Mouse (Mus musculus) stomach, embryonic 16.5 days (tissue): Measurements from ENCODE around the gene Tars2. TPM values are rescaled to one million over a fixed set of nuclear protein-coding genes. Genes with fewer than 3 reads are reported as not detected.
"Not testable (repeated sequence)": the region's sequence is repeated elsewhere in the genome, so short reads cannot be mapped to it uniquely, and the experiment has no call there.

Experiments used
- ATAC-seq: fragments of 200-750 bp; cut with Nextera tagmentation; 2 replicates; pipeline ENCODE4 v1.8.0; 2017; ENCODE audit warnings: moderate number of reproducible peaks, moderate TSS enrichment; ENCODE audit not compliant: insufficient read depth, low FRiP score
- H3K27ac ChIP-seq: fragments of 300-500 bp; sonication (generic); 2 replicates; pipeline ENCODE4 v1.5.1; 2014; ENCODE audit warnings: low read length
- H3K27me3 ChIP-seq: fragments of 300-500 bp; sonication (generic); 2 replicates; pipeline ENCODE4 v1.6.1; 2014; ENCODE audit warnings: low read length, control low read depth, mixed read lengths; ENCODE audit not compliant: control insufficient read depth, insufficient read depth
- H3K36me3 ChIP-seq: fragments of 300-500 bp; sonication (generic); 2 replicates; pipeline ENCODE4 v1.6.1; 2014; ENCODE audit warnings: low read length; ENCODE audit not compliant: control insufficient read depth, insufficient read depth
- H3K4me1 ChIP-seq: fragments of 300-500 bp; sonication (generic); 2 replicates; pipeline ENCODE4 v1.6.1; 2014; ENCODE audit warnings: low read length, control low read depth, mixed read lengths; ENCODE audit not compliant: control insufficient read depth, insufficient read depth
- H3K4me2 ChIP-seq: fragments of 300-500 bp; sonication (generic); 2 replicates; pipeline ENCODE4 v1.6.1; 2014; ENCODE audit warnings: low read depth, low read length, mixed read lengths
- H3K4me3 ChIP-seq: fragments of 300-500 bp; sonication (generic); replicated peaks from 2 replicates; pipeline ENCODE4 v1.5.1; 2014; ENCODE audit warnings: mild to moderate bottlenecking, low read length
- H3K9ac ChIP-seq: fragments of 300-500 bp; sonication (generic); 2 replicates; pipeline ENCODE4 v1.6.1; 2014; ENCODE audit warnings: low read length
- H3K9me3 ChIP-seq: fragments of 300-500 bp; sonication (generic); replicated peaks from 2 replicates; pipeline ENCODE4 v1.6.1; 2016; ENCODE audit warnings: low read length, control low read depth; ENCODE audit not compliant: control insufficient read depth
- WGBS: fragments of 180-500 bp; shearing (Covaris S2); extraction: QIAGEN DNeasy Blood & Tissue Kit; methylation state at CpG from one replicate; pipeline ENCODE4 v1.1.7; 2014; 5-methylcytosine and 5-hydroxymethylcytosine counted together
- polyA plus RNA-seq: library from polyadenylated mRNA; unstranded; fragments of >200 nt; fragmentation: Nextera tagmentation; extraction: Ambion mirVana; gene quantifications from 2 replicates; pipeline ENCODE4 v1.2.1, GENCODE M21; 2015

Gene Tars2
- polyA plus RNA-seq = 48.1 and 52.1 TPM in 2 replicates

GRCm38 (mm10) chr3:95760106-95760505 lies at the start of gene Tars2:
Gene Tars2 (minus strand): TSS chr3:95760206.
- no peak within 1 kb of the TSS for H3K27ac ChIP-seq
- no peak within 1 kb of the TSS for H3K9ac ChIP-seq
- H3K36me3 ChIP-seq = 0 out of 2 replicates have a peak, but pooled peaks cover 5% of the 10 kb centered on the region
- no peaks in the 10 kb centered on the region for H3K9me3 ChIP-seq
- no peak within 1 kb of the TSS for H3K4me3 ChIP-seq
- 83% methylated on average over 6 of the region's 6 CpGs for WGBS
- H3K4me2 ChIP-seq = no peak within 1 kb of the TSS
- no peak for ATAC-seq
- H3K4me1 ChIP-seq = 0 out of 2 replicates have a peak, but pooled peaks cover 2% of the 10 kb centered on the region
- no peaks in the 10 kb centered on the region for H3K27me3 ChIP-seq

DNA sequence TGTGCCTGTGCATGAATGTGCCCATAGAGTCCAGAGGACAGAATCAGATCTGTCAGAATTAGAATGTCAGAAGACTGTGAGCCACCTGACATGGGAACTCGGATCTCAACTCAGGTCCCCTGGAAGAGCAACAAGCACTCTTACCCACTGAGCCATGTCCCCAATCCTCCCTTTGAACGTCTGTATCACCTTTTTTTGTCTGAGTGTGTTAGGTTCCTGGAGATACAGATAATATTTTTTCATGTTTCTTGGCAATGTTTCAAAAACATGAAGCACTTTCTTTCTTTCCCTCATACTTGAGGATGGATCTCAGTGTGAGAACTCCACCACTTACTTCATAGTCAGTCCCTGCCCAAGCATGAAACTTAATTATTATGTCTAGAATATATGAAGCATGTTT lies 48.4 kb upstream of the Tars2 start:
- Histone ChIP-seq H3K9me3 (no peaks in the 10 kb centered on the region), H3K4me3 (no peak overlapping the region), H3K36me3 (peaks cover 9% of the 10 kb centered on the region; the same call in 1 of the 2 replicates), H3K27ac (no peak overlapping the region), H3K4me2 (no peak overlapping the region), H3K4me1 (no peaks in the 10 kb centered on the region), H3K27me3 (no peaks in the 10 kb centered on the region), H3K9ac (no peak overlapping the region)
- 67% methylated on average over 2 of the region's 2 CpGs for WGBS
- ATAC-seq = no peak

DNA sequence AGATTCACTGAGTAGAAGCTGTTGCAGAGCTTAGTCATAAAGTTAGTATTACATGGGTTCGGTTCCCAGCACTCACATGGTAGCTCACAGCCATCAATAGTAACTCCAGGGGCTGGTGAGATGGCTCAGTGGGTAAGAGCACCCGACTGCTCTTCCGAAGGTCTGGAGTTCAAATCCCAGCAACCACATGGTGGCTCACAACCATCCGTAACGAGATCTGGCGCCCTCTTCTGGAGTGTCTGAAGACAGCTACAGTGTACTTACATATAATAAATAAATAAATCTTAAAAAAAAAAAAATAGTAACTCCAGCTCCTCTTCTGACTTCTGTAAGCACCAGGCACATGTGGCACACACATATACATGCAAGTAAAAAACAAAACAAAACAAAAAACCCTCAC lies 47.6 kb upstream of the Tars2 start:
- H3K36me3 ChIP-seq, H3K9me3 ChIP-seq, H3K4me1 ChIP-seq, ATAC-seq, H3K27ac ChIP-seq, H3K9ac ChIP-seq, H3K4me3 ChIP-seq, H3K4me2 ChIP-seq, H3K27me3 ChIP-seq: not testable (repeated sequence)
- WGBS = 97% methylated on average over 3 of the region's 6 CpGs

DNA sequence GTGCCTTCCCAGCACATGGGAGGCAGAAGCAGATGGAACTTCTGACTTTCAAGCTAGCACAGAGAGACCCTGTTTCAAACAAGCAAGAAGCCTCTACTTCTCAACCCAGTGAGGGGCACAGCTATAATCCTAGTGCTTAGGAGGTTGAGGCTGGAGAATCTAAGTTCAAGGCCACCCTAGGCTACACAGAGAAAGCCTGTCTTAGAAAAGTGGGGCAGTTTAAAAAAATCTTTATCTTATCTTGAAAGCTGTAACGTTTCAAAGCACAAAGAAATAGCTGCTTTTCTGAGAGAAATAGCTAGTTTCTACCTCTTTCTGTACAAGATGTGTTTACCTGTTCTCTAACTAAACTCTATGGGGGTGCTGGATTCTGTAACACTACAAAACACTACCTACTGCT lies 46.7 kb upstream of the Tars2 start:
- Histone ChIP-seq H3K27ac (no peak overlapping the region), H3K27me3 (no peaks in the 10 kb centered on the region), H3K9me3 (no peaks in the 10 kb centered on the region), H3K4me1 (no peaks in the 10 kb centered on the region), H3K36me3 (peaks cover 9% of the 10 kb centered on the region; the same call in 1 of the 2 replicates), H3K4me2 (no peak overlapping the region), H3K4me3 (no peak overlapping the region), H3K9ac (no peak overlapping the region)
- ATAC-seq = no peak
- WGBS = 62% methylated on average over 1 of the region's 1 CpGs

- Histone ChIP-seq H3K36me3 (peaks cover 9% of the 10 kb centered on the region; the same call in 1 of the 2 replicates), H3K4me3 (no peak overlapping the region), H3K4me2 (no peak overlapping the region), H3K27me3 (no peaks in the 10 kb centered on the region), H3K9me3 (no peaks in the 10 kb centered on the region), H3K27ac (no peak overlapping the region), H3K4me1 (no peaks in the 10 kb centered on the region), H3K9ac (no peak overlapping the region)
- WGBS = 98% methylated on average over 4 of the region's 4 CpGs
- no peak for ATAC-seq
Observed at GRCm38 (mm10) chr3:95803851-95804250, 43.8 kb upstream of the Tars2 start.

GRCm38 (mm10) chr3:95798756-95799155 lies 38.8 kb upstream of the Tars2 start:
- no peak for ATAC-seq
- Histone ChIP-seq H3K27ac (no peak overlapping the region), H3K9ac (no peak overlapping the region), H3K9me3 (no peaks in the 10 kb centered on the region), H3K27me3 (no peaks in the 10 kb centered on the region), H3K4me2 (no peak overlapping the region), H3K4me1 (no peaks in the 10 kb centered on the region), H3K36me3 (no peaks in the 10 kb centered on the region; the same call in 1 of the 2 replicates), H3K4me3 (no peak overlapping the region)
- 75% methylated on average over 4 of the region's 4 CpGs for WGBS

DNA sequence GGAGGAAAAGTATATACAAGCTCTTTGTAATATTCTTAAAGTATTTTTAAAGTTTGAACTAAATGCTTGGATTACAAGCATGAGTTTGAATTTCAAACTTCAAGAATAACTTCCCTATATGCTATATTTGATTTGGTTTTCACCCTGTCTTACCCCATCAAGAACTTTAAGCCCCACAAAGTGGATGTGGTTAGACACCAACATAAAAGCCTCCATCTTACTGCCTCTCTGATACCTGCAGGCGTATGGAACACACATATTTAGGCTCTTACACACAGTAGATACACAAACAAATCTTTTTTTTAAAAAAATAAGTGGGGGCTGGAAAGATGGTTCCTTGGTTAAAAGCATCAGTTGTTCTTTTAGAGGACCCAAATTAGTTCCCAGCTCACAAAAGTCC lies 34.3 kb upstream of the Tars2 start:
- 65% methylated on average over 1 of the region's 1 CpGs for WGBS

GRCm38 (mm10) chr3:95793662-95794061 lies 33.7 kb upstream of the Tars2 start:
- H3K27ac ChIP-seq = no peak overlapping the region
- H3K4me1 ChIP-seq = no peaks in the 10 kb centered on the region
- ATAC-seq = no peak
- no peaks in the 10 kb centered on the region; the same call in 1 of the 2 replicates for H3K36me3 ChIP-seq
- no peak overlapping the region for H3K4me3 ChIP-seq
- H3K9me3 ChIP-seq = no peaks in the 10 kb centered on the region
- no peak overlapping the region for H3K4me2 ChIP-seq
- no peaks in the 10 kb centered on the region for H3K27me3 ChIP-seq
- no peak overlapping the region for H3K9ac ChIP-seq
- WGBS = 72% methylated on average over 2 of the region's 2 CpGs

More for the DNA sequence above, 34.3 kb upstream of the Tars2 start:
- Histone ChIP-seq H3K4me3 (no peak overlapping the region), H3K27ac (no peak overlapping the region), H3K36me3 (no peaks in the 10 kb centered on the region; the same call in 1 of the 2 replicates), H3K9ac (no peak overlapping the region), H3K27me3 (no peaks in the 10 kb centered on the region), H3K4me1 (no peaks in the 10 kb centered on the region), H3K9me3 (no peaks in the 10 kb centered on the region), H3K4me2 (no peak overlapping the region)
- no peak for ATAC-seq

- Histone ChIP-seq H3K4me3 (no peak overlapping the region), H3K9ac (no peak overlapping the region), H3K9me3 (no peaks in the 10 kb centered on the region), H3K27me3 (no peaks in the 10 kb centered on the region), H3K4me2 (no peak overlapping the region), H3K27ac (no peak overlapping the region), H3K36me3 (0 out of 2 replicates have a peak, but pooled peaks cover 20% of the 10 kb centered on the region), H3K4me1 (no peaks in the 10 kb centered on the region)
- ATAC-seq = no peak
- WGBS = 89% methylated on average over 4 of the region's 4 CpGs
Observed at GRCm38 (mm10) chr3:95785501-95785900, 25.5 kb upstream of the Tars2 start.
